Mouse (Mus musculus): ENCODE results near the gene Nfib.

DNA sequence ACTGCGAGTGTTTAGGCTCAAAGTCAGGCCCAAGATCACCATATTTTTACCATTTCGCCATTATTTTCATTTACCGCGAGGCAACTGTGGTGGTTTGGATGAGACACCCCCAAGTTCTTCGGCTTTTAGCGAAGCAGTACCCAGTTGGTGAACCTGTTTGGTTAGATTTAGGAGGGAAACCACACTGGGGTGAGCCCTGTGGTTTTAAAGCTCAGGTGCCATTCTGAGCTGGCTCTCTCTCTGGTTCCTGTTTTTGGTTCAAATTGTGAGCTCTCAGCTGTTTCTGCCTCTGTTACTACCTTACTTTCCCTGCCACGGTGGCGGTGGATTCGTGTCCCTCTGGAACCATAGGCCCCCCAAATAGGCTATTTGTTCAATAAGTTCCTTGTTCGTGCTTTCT is 88.3 kb downstream of the Nfib start:
- TF ChIP-seq CTCF (IDR thresholded peaks at IDR 0.05; ENCODE audit: borderline replicate concordance, control insufficient read depth, extremely low read depth, insufficient read depth, low read length, poor library complexity) (no peak), POLR2A (IDR thresholded peaks at IDR 0.05; ENCODE audit: control insufficient read depth, extremely low read depth, insufficient read depth, low read length, poor library complexity) (no peak)

Data from thymus, adult 2 months (tissue).